Mouse (Mus musculus) cerebellum, adult 2 months (tissue): ENCODE data around the gene S100g.

Experiments used
- CTCF ChIP-seq: fragments of 200-500 bp; IDR thresholded peaks from 2 replicates; pipeline ENCODE4 v1.5.1; 2011; ENCODE audit warnings: low read depth, mild to moderate bottlenecking, control low read depth, low read length, moderate library complexity, borderline replicate concordance; ENCODE audit not compliant: insufficient read depth
- POLR2A ChIP-seq: fragments of 200-500 bp; IDR thresholded peaks from 2 replicates; pipeline ENCODE4 v1.6.1; 2011; ENCODE audit warnings: low read length, control low read depth, borderline replicate concordance; ENCODE audit not compliant: insufficient read depth

- no peak for TF ChIP-seq POLR2A
- no peak for TF ChIP-seq CTCF
Observed at GRCm38 (mm10) chrX:162931467-162931866, 32.9 kb downstream of the S100g start.
